Mouse (Mus musculus) embryonic fibroblast, embryonic 13.5 days (primary cell): ENCODE measurements at regions not wholly inside any gene's neighbourhood (a gene's known extent, or its start where the extent isn't known, plus 50 kb on each side); places are given as distances from the start of the nearest gene placed in this dataset.

ENCODE experiments used
- H3K27ac ChIP-seq: 2 replicates; pipeline ENCODE4 v1.5.1; 2012; ENCODE audit warnings: low read length, control low read depth, inconsistent platforms; ENCODE audit not compliant: insufficient read depth
- H3K4me1 ChIP-seq: 2 replicates; pipeline ENCODE4 v1.6.1; 2011; ENCODE audit warnings: low read length; ENCODE audit not compliant: control insufficient read depth, insufficient read depth
- H3K4me3 ChIP-seq: 2 replicates; pipeline ENCODE4 v1.5.1; 2011; ENCODE audit warnings: mild to moderate bottlenecking, control low read depth, low read length; ENCODE audit not compliant: insufficient read depth
- CTCF ChIP-seq: IDR thresholded peaks from 2 replicates; pipeline ENCODE4 v1.5.1; 2011; ENCODE audit warnings: mild to moderate bottlenecking, control low read depth, low read length, moderate library complexity, borderline replicate concordance; ENCODE audit not compliant: insufficient read depth
- POLR2A ChIP-seq: IDR thresholded peaks from 2 replicates; pipeline ENCODE4 v1.6.1; 2011; ENCODE audit warnings: low read depth, mild to moderate bottlenecking, control low read depth, low read length, moderate library complexity

DNA sequence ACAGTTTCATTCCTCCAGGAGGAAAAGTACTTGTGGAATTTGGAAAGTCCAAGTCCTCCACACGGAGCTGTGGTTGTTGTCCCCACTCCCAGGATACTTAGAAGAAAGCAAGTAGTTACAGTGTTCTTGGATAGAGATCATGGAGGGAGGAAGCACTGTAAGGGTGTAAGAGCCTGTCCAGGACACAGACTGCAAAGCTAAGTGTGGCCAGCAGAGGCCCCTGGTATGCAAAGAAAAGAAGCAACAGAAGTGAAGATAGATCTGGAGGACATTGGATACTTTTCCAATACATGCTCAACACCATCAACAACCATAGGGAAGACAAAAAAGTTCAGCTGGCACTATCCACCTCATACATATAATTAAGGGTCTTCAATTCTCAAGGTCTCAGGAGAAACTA, 197.4 kb downstream of the Meis1 start:
- TF ChIP-seq POLR2A (no peak), CTCF (no peak)
- Histone ChIP-seq H3K4me3 (no peak overlapping the region), H3K4me1 (no peaks in the 10 kb centered on the region), H3K27ac (no peak overlapping the region)

DNA sequence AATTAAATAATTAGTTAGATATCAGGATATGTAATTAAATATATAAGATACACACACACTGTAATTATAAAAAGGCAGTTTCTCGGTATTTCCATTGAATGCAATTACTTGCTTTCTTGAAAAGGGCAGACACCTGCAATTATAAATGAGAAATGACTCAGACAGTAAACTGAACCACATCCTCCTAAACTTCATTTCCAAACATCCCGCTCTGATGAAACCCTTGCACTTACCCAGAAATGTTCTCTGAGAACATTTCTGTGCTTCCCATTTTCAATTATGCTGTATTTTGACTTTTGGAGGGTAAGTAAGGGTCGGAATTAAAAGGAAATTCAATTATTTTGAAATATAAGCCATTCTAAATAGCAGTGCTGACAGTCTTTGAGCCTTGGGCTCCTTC, 204.7 kb downstream of the Meis1 start:
- Histone ChIP-seq H3K4me1 (no peaks in the 10 kb centered on the region), H3K4me3 (no peak overlapping the region), H3K27ac (no peak overlapping the region)
- TF ChIP-seq POLR2A = no peak
- no peak for TF ChIP-seq CTCF

DNA sequence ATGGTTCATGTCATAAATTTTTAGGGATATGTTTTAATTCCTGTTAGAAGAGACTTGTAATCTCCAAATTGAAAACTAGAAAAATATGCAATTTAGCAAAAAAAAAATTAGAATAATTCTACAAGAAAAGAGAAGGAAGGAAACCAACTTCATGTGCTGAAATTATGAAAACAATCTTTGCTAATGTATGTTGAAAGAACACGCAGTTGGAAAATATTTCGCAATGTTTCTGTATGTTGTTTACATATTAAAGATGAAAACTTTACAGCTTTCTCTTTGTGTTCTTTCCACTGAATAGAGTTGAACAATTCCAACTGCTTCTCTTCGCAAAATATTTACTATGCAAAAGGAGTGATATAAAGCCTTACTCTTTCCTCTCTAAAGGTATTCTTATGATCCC, 251.3 kb downstream of the Meis1 start:
- TF ChIP-seq POLR2A (no peak), CTCF (no peak)
- H3K27ac ChIP-seq = no peak overlapping the region
- H3K4me1 ChIP-seq = no peaks in the 10 kb centered on the region; the same call in 1 of the 2 replicates
- H3K4me3 ChIP-seq = no peak overlapping the region

DNA sequence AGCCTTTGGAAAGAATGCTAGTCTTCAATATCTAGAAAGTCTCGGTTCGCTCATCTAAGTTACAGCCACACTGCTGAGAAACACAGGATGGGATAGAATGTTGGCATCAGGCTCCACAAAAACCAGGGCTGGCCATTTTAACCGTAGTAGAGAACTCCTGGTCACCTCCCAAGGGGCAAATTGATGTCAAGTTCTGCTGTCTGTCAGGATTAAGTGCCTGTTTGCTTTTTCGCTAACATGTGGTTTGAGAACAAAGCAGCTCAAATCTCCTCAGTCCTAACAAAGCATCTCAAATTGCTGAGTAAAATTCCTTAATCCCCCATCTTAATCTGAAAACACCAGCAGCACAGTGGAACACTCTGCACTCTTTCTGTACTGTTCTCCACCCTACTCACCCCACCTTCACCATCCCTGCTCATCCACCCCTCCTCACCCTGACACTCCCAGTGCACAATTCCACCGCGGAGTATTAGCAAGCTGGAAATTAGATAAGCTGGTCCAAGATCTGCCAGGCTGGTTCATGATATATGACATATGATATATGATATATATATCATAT, 252.2 kb downstream of the Meis1 start:
- Histone ChIP-seq H3K4me1 (no peaks in the 10 kb centered on the region; the same call in 1 of the 2 replicates), H3K4me3 (no peak overlapping the region), H3K27ac (no peak overlapping the region)
- TF ChIP-seq CTCF (no peak), POLR2A (no peak)

DNA sequence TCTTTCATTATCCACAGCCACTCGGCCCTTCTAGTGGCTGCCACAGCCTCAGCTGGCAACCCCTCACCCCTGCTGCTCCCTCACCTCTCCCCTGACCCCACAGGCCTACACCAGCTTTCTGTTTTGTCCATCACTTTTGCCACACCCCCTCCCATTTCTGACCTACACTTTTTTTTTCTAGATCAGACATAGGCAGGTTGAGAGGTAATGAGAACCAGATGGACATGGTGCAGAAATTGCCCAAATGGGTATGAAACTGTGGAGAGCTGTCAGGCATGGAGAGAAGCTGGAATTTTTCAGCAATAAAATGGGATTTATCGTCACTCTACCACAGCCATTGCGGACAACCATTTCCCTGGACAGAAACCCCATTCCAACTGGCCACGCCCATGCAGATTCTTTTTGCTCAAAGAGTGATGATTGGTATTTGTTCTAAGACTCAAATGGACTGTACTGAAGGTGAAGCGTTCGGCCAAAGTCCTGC, 260.2 kb downstream of the Meis1 start:
- Histone ChIP-seq H3K4me3 (no peak overlapping the region), H3K27ac (no peak overlapping the region), H3K4me1 (peaks cover 3% of the 10 kb centered on the region; the same call in 1 of the 2 replicates)
- TF ChIP-seq POLR2A (no peak), CTCF (no peak)

DNA sequence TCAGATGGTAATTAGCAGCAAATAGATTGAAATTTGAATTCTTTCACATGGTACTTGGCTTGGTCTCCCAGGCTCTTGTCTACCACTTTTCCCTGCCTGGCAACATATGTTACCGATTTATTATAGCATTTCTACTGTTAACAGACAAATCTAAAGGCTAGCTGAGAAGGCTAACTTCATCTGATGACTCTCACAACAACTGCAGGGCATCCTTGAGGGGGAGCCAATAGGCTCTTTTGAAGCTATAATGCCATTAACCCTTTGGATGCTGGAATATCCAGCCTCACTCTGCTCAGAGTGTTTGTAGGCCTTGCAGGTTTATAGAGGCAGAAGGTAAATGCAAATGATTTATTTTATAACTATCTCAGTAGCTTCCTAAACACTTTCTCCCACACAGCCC, 262.2 kb downstream of the Meis1 start:
- Histone ChIP-seq H3K4me3 (no peak overlapping the region), H3K4me1 (peaks cover 3% of the 10 kb centered on the region; the same call in 1 of the 2 replicates), H3K27ac (no peak overlapping the region)
- TF ChIP-seq POLR2A = no peak
- TF ChIP-seq CTCF = no peak

DNA sequence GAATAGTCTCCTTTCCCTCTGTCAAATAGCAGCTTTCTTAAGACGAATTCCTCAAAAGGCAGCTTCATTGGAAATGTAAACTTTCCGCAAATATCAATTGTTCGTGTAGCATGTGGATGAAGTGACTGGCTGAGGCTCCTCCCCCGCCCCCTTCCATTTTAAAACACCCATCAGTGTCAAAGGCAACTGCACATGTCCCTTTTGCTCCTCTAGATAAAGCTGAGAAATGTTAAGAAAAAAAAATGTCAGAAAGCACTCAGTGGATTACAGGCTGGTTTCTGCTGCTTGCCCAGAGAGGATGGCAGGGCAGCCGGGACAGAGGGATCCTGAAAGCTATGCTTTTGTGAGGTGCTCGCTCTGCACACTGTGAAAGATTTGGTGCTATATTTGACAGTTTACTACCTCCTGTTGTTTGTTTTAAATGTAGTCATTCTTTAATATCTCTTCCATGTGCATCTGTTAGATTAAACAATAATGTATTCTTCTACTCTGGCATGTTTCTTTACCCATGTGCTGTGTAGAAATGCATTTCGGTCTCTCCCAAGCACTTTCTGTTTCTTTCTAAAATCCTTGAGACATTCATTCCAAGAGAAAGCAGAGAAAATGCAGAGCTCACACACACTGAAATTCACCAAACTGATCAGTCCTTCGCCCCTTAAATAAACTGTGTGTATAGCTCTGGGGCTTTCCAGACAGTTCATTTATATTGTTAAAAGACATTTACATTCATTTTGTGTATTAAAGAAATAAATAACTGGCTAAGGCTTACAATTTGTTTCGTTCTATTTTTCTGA, 263.9 kb downstream of the Meis1 start:
- Histone ChIP-seq H3K4me3 (no peak overlapping the region), H3K4me1 (peaks cover 3% of the 10 kb centered on the region; the same call in 1 of the 2 replicates), H3K27ac (no peak overlapping the region)
- no peak for TF ChIP-seq CTCF
- no peak for TF ChIP-seq POLR2A

DNA sequence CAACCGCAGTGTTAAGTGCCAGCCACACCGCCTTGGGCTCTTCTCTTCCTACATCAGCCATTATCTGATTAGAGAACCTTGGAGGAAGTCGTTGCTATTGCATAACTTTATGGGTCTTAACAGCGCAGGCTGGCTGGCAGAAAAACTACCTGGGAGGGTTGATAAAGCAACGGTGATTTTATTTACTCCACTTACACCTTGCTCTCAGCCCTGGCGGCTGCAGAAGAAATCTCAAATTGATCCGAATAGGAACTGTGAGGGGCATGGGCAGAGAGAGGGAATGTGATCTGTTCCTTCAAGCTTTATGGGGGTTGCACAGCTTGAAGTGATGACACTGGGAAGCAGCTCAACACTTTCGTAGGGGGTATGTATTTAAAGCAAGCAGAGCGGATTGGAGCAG, 264.9 kb downstream of the Meis1 start:
- Histone ChIP-seq H3K27ac (no peak overlapping the region), H3K4me3 (no peak overlapping the region), H3K4me1 (peaks cover 3% of the 10 kb centered on the region; the same call in 1 of the 2 replicates)
- TF ChIP-seq POLR2A (no peak), CTCF (no peak)

DNA sequence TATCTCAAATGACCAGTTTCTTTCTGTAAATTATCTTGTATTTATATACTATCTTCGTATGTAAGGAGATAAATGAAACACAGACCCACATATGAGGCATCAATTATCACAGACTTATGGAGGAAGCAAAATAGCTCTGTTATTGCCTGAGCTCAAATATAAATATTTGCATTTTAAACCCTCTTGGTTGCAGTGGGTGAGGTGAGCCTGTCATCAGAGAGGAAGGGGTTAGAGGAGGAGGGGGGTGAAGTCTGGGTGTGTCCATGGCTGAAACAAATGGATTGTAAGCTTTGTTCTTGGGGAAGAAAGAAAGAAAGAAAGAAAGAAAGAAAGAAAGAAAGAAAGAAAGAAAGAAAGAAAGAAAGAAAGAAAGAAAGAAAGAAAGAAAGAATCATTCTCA, 265.5 kb downstream of the Meis1 start:
- H3K4me3 ChIP-seq = no peak overlapping the region
- no peak overlapping the region for H3K27ac ChIP-seq
- H3K4me1 ChIP-seq = peaks cover 3% of the 10 kb centered on the region; the same call in 1 of the 2 replicates
- TF ChIP-seq CTCF (no peak), POLR2A (no peak)

DNA sequence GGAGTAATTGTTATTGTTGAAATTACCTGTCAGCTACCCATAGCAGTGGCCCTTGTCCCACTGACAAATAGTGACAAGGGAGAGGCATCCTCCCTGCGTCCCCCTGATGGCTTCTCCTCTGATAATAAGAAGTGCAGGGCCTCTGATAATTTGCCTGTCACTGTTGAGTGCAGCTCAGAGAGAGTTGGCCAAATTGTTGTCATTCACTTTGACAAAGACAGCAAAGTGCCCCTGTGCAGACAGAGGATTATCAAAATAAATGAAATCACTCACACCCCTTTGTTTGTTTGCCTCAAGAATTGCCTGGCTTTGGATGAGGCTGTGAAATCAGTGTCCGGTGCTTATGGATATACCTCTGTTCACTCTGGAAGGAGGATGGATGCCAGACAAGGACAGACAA, 266.3 kb downstream of the Meis1 start:
- no peak overlapping the region for H3K27ac ChIP-seq
- H3K4me1 ChIP-seq = peaks cover 3% of the 10 kb centered on the region; the same call in 1 of the 2 replicates
- TF ChIP-seq CTCF = no peak
- no peak for TF ChIP-seq POLR2A
- no peak overlapping the region for H3K4me3 ChIP-seq
